Mouse (Mus musculus) spleen, adult 12 weeks (tissue): ENCODE measurements around the gene Rnf222.

Experiments
- DNase-seq: peaks from one replicate; pipeline ENCODE4 v3.0.0; 2022; ENCODE audit warnings: low spot score

Rnf222 gene

DNA sequence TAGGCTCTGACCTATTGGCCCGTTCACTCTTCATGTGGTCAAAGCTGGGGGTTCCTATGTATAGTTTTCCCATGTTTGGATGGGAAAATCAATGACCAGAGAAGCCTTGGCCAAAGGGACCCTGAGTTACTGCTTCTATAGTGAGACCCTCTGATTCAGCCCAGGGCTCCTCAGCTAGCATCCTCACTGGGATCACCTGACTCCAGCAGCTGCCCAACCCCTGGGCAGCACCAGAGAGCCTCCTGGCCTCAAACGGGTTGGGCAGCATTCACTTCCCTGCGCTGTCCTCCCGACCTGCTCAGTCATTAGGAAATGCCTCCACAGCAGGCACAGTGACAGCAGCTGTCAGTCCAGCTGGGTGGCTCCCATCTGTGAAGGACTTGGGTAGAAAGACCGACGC, at the start of gene Rnf222:
Gene Rnf222, plus strand, starts transcription at position 301 of the 400 bp plus-strand sequence.
- DNase-seq: no peak

DNA sequence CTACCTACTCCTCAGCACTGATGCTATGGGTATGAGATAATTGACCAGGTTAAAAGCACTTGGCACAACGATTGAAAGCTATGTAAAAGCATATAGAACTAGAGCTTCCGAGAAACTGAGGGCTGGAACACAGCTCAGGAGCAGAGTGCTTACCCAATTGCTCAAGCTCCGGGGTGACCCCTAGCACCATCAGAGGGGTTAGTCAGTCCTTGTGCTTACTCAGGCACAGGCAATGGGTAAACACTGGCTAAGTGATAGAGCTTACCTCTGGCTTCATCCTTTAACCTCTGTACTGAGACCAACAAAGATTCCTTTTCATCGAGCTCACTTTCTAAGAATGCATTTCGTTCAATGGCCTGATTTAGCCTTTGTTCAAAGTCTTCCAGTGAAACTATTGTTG, 48.7 kb upstream of the Rnf222 start:
- DNase-seq: no peak

DNA sequence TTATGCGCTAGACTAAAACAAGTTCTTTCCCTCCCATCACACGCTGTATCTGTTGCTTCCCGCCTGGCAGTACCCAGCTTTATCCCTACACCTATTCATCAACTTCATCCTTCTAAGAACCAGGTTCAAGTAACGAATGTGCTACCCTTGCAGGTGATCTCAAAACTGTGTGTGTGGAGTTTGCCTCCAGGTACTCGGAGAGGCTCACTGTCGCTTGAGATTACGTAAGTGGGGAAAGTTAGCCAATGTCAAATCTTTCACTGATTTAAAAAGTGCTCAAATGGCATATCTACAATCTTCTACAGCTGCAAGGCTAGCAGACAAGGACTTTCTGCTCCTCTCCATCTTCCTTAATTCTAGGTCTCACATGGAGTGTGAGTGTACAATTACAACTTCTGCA, 37.5 kb upstream of the Rnf222 start:
- no peak for DNase-seq

DNA sequence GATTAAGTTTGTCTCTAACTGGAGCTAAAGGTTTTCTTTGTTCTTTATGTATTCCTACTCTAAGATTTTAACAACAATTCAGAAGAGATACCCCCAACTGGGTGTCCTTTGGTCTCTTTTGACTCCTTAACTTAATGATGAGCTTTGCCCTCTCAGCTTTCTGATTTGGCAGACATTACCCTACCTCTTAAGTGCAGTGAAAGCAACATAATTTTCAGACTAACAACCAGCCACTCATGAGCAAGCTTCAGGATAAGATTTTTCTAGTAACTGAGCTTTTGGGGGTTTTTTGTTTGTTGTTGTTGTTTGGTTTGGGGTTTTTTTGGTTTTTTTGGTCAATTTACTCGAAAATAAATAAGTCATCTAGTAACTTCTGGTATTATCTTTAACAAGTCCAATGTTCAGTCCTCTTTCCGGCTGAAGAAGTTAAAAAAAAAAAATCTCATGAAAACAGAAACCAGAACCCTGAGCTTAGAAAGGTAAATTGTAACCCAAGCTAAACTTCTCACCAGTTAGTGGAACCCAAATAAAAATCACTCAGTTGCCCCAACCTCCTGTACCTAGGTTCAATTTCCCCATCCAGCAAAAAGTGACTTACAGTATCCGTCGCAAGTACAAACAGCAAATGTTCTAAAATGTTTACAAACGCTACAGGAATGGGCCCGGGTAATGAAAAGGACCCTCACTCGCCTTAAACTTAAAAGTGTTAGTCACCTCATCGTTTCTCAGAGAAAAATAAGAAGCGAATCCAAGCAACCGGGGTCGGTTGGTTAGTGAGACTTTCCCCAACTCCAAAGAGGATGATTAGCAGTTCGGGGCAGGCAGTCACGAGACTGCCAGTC, 36.5 kb upstream of the Rnf222 start:
- no peak for DNase-seq

DNA sequence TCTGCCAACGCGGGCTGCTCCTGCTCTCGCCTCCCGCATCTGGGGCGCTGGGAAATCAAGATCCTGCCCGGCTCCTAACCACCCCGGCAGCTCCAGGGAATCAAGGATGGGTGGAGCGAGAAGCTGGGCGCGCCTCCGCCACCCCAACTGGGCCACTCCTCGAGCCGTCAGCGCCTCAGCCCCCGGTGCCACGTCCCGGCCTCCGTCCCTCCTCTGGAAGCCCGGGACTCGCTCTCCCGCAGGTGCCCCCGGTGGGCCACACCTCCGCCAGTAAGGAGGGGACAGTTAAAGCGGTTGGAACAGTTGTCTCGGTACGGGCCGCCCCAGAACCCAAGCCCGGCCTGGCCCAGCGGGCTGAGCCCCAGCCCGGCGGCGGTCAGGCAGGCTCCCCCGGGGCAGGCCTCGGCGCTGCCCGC, 35.9 kb upstream of the Rnf222 start:
- DNase-seq: peak; percentile 72

DNA sequence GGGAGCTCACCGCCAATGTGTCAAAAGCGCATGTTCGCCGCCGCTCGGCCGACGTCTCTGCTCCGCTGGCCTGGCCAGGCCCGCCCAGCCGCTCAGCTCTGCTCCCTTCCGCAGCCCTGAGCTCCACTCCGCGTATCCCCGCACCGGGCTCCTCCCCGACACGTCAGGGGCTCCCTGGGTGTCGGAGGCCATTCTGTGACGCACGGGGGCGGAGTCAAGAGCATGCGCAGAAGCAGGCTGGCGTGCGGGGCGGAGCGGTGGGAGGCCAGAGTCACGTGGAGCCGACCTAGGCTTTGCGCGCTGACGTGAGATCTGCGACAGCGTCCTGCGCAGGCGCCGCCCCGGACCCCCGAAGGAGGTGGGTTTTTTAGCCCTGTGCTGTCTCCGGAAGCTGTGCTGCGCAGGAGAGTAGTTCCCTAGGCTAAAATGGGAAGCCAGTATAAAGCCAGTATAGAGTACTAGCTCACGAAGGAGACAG, 35.4 kb upstream of the Rnf222 start:
- peak; percentile 99 for DNase-seq

DNA sequence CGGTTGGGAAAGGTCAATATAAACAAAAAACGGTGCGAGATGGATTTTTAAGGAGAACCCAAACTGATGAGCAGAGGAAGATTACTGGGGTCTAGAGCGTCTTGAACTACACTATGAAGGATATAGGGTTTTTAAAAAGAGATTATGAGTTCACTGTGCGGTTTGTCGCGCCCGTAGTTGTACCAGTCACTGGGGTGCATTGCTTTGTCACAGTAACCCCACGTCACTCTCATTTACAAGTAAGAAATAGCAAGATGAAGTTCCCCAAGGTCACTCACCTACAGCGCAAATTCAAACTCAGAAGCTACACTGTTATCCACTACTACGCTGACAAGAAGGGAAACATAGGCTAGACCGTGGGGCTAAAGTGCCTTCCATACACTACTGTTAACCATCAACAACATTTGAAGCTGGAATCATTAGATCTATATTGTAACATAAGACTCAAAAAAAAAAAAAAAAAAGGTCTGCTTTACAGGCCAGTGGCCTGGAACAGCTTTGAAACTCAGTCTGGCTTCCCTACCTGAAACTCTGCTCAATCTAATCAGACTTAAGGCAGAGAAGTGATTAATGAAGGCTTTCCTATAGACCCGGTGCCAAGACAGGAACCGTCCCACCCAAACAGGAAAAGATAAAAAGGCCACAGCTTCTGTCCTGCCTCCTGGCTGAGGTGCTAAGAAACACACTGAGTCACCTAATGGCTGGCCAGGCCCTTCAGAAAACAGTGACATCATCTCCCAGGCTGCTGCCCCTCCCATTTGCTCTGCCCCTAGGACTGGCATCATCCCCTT, 34.5 kb upstream of the Rnf222 start:
- no peak for DNase-seq

DNA sequence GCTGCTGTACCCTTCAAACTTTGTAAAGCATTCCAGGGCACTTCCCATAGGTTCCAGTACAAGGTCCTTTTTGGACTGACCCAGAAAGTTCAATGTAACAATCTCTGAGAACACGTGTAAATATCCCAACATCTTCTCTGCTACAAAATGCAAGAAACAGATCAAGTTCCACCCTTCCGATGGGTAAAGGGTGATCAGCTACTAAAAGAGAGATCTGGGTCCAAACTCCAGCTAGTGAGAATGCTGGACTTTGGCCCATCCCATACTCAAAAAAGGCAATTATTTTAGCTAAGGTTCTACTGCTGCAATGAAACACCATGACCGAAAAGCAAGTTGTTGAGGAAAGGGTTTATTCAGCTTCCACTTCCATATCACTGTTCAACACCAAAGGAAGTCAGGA, 33.7 kb upstream of the Rnf222 start:
- no peak for DNase-seq

DNA sequence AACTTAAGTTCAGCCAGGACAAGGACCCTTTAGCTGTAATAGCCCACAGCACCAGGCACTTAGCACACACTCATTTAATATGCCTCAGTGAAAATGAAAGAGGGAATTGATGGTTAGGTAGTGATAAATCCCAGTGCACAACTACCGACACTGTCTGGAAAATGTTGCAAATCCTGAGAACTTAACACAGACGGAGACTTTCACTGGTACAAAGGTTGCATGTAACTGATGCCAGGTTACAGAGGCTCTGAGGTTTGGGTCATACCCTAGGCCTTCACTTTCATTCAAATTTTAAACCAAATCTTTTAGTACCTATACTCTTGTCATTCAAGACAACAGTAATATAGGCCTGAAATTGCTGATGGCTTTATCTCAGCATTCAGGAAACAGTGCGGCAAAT, 31.0 kb upstream of the Rnf222 start:
- DNase-seq: no peak

DNA sequence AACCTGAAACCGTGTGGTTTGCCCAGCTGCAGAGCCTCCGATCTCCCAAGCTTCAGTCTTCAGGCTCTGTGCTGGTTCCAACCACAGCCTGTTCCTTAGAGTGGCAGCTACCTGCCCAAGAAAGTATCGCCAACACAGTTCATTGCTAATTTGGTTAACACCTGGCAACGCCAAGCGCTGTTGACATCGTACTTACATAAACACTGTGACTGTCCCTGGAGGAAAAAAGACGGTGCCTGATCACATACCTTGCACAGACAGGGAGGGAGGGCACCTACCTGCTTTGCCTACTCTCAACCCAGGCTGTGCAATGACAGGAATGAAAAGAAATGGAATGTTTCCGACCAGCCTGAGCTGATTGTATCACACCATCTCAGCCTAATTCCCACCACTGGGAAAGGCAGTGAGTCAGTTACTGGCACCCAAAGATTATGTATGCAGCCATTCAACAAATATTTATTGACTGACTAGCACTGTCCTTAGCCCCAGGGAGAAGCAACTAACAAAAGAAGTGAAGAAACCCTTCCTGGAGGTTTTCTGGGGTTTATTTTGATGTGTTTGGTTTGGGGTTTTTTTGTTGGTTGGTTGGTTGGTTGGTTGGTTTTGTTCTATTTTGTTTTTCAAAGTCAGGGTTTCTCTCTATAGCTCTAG, 28.3 kb upstream of the Rnf222 start:
- DNase-seq: no peak

DNA sequence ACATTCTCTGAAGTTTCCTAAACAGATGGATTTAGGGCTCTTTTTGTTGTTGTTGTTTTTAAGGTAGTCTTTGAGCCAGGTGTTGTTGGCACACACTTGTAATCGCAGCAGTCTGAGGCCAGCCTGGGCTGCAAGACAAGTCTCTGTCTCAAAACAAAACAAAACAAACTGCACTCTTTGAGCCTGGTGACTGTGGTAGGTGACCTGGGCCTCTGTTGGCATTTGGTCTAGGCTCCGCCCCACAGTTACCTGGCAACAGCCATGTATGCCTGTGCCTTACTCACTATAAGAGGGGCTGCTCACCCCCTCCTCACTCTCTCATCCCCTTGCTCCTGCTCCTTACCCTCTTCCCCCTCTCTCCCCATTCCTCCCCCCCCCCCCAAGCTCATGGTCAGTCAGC, 26.1 kb upstream of the Rnf222 start:
- DNase-seq: no peak

DNA sequence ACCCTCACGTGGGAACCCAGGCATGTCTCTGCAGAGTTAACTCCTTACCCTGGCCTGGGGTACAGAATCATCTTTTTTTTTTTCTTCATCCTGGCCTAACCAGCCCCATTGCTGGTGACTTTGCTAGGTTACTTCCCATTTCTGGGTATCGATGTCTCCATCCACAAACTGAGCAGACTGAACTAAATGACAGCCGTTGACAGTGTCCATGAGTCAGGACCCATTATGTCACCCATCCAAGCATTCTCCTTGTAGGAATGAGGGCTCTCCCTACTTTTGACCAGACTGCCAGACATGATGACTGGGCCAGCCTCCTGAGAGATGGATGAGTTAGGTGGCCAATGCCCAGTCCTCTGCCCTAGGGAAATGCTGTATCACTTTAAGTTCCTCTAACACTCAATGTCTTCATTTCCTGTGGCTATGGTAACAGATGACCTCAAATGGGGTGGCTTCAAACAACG, 24.7 kb upstream of the Rnf222 start:
- DNase-seq: no peak

DNA sequence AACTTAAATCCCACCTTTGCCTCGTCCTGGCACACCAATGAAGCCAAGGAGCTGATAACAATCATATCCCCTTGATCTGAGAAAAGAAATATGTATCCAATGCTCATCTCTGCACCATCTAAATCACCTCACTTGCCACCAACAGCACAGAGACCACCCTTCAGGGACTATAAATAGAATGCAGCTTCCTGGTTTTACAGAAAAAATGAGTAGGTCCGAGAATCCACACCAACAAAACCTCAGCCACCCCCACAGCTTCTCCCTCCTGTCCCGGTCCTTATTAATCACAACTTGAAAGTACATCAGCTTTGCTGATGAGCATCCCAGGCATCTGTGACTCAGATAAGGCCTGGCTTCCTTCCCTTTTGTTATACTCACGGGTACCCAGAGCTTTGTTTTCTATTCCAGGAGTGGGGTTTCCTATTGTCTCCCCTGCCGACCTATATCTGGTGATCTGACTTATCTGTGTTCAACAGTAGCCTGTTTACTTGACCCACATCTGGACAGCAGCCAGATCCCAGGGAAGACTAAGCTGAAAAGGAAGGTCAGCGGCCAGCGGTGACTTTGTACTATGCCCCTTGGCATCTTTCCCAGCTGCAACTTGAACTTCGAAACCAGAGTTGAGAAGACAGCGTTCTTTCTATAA, 23.7 kb upstream of the Rnf222 start:
- no peak for DNase-seq

DNA sequence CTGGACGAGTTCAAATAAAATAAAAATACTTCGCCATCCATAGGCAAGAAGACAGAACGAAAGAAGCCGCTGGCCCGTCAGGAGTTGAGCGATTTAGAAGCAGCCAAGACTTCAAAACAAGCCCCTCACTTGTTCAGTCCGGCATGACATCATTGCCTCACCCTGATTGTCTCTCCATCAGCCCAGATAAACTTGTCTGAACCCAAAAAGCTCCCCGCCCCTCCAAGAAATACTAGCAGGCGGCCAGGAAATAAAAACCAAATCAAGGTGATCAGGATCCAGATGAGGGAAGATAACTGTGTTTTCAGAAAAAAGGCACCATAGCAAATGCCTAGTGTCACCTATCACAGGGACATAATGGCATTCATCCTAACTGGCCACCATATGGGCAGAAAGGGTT, 17.1 kb upstream of the Rnf222 start:
- no peak for DNase-seq

DNA sequence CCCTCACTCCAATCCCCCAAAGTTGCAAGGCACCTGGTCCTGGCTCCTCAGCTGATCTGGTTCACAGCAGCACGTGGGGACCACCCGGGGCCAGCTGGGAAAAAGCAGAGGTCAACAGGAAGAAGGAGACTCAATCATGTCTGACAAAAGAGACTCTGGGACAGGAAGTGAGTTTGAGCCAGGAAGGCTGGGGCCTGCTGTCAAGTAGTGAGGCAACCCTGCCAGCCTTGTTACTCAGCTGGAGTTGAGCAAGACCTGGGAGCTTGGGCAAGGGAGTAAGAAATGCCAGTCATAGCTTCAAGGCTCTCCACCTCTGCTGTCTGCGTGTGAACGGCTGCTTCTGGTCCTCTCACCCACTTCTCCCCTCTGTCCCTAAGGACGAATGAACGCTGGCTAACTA, 16.6 kb upstream of the Rnf222 start, which contains the start of gene Ndel1:
Gene Ndel1, minus strand, starts transcription at position 111 of the 400 bp plus-strand sequence.
- no peak for DNase-seq

DNA sequence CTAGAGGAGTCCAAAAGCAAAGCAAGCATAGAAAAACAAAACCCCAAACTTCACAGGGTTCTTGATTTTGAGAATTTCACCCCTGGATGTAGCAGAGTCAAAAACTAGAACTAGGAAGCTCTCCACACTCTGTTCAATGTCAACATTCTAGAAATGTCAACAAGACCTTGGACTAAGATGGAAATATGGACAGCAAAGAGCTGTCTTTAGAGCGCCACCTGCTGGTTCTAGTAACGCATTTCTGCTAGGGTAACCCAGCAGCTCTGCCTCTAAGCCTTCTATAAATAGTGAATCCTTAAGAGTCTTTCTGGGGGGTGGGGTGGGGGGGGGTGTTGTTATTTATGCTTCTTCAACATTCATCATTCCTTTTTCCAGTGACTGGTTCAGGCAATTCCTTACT, 13.5 kb upstream of the Rnf222 start:
- peak; percentile 28 for DNase-seq

DNA sequence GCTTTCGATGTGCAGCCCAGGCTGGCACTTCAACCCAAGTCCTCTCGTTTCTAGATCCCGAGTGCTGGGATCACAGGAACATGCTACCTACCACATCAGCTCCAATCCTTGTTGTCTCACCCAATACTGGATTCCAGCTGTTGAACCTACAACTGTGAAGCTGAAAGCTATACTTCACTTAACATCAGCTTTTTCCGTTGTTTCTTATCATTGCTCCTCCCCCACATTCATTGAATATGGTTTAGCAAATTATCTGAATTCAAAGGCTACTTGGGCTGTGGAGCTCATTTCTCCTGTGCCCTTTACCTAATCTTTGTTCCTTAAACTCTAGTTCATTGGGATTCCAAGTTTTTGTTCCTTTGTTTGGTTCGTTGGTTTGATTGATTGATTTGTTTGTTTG, 9.5 kb upstream of the Rnf222 start:
- DNase-seq: no peak

DNA sequence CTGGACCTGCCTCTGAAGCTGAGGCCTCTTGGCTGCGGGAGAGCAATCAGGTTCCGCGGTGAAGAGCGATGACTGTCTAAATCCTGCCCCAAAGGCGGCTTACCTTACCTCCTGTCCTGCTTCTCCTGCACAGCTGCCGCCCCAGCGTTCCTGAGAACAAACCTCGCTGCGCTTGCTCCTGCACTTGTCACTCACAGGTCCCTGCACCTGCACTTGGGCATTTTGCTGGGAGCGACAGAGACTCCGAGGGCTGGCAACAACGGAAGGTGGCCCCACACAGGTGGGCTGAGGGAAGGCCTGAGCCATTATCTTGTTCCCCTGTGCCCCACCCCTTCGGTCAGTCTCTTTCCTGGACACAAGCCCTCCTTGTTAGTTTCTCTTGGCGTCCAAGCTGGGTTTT, 6.2 kb upstream of the Rnf222 start:
- no peak for DNase-seq

DNA sequence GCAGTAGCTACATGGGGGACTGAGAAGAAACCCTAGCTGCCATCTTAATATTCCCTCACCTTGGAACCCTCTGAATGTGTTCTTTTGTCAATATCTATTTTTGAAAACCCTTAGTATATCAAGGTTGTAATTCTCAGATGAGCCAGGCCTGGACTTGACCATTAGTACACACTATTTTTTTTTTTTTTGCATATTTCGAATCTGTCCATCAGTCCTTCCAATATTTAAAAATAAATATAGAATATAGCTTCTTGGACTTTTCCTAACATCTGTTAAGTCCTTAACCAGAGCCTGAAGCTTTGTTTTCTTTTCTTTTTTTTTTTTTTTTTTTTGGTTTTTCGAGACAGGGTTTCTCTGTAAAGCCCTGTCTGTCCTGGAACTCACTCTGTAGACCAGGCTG, 4.5 kb upstream of the Rnf222 start:
- no peak for DNase-seq

DNA sequence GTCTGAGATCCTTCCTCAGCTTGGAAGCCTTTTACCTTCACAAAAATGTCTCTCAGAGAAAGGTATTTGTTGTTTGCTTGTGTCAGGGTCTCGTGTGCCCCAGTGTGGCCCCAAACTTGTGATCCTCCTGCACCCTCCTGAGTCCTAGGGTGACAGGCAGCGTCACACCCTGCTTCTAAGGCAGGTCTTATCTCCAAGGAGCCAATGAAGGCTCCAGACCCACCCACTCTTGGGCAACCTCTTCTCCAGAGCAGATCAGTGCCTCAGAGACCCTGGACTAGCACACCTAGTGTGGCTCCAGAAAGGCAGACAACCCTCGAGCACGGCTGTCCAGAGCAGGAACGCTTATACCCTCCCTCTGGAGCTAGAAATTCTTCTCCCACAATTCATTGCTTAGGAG, 4.0 kb upstream of the Rnf222 start:
- no peak for DNase-seq

DNA sequence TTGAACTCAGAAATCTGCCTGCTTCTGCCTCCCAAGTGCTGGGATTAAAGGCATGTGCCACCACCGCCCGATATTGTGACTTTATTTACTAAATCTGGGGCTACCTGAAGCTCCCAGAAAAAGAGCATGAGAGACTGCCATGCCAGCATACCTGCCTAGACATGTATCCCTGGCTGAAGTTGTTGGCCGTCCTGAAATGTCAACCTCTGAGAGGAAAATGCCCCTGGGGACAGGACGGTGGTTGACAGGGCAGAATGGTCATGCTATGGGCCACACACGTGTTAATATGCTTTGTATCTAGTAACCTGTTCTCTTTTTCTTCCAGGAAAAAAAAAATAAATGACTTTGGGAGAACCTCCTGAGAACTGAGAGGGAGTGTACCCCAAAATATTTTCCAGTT, 2.3 kb upstream of the Rnf222 start:
- DNase-seq: no peak

DNA sequence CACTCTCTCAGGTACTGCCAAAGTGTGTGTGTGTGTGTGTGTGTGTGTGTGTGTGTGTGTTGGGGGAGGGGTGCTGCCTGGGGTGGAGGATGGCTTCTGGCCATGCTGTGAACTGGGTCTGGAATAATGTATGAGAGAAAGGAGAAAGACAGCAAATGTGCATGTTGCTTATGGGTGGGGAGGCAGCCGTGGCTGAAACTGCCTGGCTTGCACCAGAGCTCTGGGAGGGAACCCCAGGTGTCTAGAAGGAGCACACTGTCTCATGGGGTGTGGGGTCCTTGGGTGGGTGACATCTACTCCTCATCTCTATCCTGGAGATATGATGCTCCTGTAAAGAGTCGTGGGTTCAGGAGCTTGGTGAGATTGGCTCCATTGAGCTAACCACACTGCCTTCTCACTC, 300 bp downstream of the Rnf222 start:
- no peak for DNase-seq
